Mouse (Mus musculus) ES-CJ7 (cell line): ENCODE results near the gene 4930407I10Rik.

Source experiments
- DNase-seq: peaks from one replicate; pipeline ENCODE4 v3.0.0; 2011; ENCODE audit warnings: low read depth, low spot score

4930407I10Rik gene

DNA sequence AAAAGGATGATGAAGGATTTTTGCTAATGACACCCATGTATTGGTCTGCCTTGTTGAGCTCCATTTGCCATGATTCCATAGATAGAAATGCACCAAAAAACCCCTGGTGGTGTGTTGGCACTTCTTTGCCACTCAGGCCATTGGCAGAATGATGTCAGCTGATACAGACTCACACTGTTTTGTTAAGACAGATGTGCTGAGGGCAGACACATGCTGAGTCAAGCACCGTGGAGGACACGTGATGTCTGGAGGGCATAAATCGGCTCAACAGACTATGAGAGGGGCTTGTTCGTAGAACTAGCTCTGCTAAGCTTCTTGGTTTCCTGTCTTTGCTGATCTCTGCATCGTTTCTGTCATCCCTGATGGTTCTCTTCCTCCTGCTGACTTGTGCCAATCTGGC lies 6.4 kb upstream of the 4930407I10Rik start:
- no peak for DNase-seq

DNA sequence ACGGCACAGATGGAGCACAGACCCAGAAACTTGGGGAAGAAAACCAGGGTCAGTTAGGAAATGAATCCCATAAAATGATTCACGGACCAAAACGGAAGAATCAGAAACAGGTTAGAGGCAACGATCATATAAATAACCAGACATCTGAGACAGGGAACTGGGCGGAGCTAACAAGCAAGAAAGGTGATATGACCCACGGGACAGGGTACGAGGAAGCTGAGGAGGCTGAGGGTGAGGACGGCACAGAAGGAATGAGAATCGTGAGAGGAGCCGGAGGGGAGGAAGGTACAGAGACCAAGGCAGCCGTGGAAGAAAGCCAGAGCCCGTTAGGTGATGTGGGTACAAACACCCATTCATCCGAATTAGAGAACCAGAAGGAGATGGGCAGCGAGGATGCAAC lies 5.0 kb downstream of the 4930407I10Rik start:
- DNase-seq = no peak

DNA sequence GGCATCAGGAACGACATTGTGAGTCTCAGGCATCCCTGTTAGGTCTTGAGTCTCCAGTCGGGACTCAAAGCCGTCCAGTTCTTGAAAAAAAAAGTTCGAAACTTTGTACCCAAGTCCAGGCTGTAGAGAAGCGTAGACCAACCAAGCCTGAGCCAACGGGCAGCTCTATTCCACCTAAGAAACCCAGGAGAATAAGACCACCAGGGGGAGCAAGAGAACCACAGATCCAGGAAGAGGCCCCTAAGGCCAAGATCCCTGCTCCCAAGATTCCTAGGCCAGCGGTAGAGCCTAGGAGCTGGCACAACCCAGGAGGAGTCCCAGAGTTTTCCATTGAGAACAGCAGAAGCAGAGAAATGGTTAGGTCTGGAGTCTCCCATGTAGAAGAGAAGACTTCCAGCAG lies 6.6 kb downstream of the 4930407I10Rik start:
- DNase-seq = peak; percentile 92

DNA sequence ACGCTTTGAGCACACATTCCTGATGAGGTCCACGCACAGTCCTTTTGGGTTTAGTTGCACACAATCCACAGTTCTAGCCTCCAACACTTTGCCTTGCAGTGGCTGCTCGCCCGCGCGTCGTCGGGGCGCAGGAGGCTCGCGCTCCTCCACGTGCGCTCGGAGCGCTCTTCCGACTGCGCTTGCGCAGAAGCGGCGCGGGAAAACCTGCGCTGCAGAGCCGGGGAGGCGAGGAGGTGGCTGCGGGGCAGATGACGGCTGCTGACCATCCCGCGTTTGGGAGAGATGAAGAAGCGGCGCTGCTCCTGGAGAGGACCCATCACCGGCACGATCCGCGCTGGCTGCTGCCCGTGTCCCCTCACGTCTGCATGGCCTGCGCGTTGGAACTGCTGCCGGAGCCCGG lies 10.9 kb downstream of the 4930407I10Rik start, which contains the start of gene Mei1:
Gene Mei1 (plus strand): TSS at position 99 of the 400 bp plus-strand sequence.
- peak; percentile 42 for DNase-seq

DNA sequence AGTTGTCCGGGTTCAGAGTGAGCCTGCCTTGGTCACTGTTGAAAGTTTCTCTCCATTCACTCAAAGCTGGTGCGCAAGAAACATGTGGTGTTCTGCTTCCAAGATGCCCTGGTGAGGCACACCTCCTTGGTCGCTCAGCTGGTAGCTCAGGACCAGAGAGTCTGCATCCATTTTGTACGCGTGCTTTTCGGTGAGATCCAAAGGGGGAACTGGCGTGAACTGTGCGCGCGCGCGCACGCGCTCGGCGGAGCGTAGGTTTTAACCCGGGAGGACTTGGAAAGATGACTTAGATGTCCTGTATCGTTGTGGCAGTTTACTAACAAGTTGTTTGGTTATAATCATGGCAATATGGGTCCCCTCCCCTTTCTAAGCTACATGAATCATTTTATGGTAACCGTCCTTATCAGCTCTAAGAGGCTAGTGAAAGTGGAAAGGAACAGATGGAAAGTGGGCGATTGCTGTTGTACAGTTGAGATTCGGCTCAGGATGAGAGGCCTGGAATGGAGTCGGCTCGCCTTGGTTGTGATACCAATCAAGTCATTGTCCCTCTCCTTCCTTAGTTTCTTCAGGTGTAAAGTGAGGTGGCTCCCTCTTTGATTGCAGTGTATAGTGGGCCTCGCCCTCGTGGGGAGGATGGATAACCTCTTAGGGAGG lies 13.0 kb downstream of the 4930407I10Rik start:
- peak; percentile 55 for DNase-seq

DNA sequence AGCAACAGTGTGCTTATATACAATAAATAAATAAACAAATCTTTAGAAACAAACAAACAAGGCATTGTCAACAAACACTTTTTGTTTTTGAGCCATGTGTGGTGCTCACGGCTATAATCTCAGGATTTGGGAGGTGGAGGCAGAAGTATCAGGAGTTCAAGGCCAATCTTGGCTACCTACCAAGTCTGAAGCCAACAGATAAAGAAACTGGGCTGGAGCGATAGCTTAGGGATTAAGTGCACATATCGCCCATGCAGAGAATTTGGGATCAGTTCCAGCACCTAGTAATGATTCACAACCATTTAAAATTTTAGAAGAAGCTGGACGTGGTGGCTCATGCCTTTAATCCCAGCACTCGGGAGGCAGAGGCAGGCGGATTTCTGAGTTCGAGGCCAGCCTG lies 14.5 kb downstream of the 4930407I10Rik start:
- no peak for DNase-seq

DNA sequence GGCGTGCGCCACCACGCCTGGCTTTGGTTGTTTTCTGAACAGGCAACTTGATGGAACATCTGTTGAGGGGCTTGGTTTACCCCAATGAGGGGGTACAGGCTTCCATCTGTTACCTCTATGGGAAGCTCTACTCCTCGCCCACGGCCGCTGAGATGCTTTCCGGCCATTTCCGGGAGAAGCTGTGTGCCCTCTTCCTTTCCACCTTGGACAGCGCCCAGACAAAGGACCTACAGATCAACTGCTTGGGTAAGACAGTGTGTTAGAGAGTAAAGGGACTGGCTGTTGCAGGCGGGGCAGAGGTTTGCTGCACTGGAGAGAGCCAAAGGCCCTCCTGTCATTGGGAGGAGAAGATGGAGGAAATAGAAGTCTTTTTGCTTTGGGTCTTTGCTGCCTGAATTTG lies 20.9 kb downstream of the 4930407I10Rik start:
- peak; percentile 73 for DNase-seq

DNA sequence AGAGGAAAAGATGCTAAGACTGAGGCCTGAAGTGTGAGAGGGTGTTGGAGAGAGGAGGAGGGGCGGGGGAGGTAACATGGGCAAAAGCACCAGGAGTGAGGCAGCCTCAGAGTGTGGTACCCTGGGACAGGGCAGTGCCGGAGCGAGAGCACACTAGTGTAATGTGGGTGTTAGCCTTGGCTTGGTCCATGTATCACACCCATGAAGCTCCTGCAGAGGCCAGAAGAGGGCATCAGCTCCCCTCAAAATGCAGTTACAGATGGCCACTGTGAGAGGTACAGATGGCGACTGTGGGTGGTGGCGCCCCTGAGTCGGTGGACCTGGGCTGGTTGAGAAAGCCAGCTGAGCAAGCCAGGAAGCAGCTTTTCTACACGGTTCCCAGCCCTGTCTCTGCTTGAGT lies 22.2 kb downstream of the 4930407I10Rik start:
- DNase-seq = peak; percentile 42

DNA sequence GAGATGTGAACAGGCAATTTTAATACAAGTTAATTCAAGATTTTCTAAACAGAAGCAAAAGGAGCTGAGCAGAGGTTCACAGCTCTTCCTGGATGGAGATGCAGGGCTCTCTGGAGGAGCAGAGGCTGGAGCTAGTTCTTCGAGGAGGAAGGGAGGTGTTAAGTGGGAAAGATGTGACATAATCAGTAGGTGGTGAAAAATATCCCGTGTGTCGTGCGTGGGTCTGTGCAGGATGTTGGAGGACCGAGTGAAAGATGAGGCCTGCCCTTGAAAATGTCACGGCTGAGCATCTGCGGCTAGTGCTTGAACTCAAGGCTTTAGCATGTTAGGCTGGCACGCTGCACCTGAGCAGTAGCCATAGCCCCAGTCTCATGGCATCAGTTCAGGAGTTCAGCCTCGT lies 26.7 kb downstream of the 4930407I10Rik start:
- no peak for DNase-seq

DNA sequence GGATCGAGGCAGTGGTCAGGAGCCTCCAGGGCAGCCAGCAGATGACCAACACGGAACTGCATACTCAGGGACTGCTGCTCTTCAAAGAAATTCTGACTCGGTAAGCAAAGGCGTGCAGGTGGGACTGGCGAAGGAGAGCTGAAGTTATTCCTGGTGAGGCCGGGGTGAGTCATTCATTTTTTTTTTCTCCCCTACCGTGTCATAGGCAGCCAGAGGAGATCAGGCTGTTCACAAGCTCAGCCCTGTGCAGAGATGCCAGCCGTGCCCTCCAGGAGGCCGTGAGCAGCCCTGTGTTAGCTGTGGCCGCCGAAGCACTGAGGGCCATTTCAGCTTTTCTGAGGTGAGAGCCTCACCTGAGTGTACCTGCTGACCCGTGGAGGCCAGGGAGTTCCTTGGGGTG lies 27.2 kb downstream of the 4930407I10Rik start:
- no peak for DNase-seq

DNA sequence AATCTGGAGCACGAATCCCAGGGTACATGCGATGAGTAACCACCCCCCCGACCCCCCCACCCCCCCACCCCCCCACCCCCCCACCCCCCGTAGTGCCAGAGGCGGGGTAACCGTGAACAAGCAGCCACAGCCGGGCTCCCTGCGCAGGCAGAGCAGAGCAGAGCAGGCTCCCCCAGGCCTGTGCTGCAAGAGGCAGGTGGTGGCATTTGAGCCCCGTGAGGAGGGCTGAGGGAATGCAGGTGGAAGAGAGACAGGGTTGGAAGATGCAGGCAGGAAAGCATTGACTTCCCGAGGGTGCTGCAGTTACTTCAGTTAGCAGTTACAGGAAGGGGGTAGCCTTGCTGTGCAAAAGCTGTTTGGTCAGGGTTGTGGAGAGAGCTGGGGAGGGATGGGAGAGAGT lies 28.3 kb downstream of the 4930407I10Rik start:
- peak; percentile 65 for DNase-seq

DNA sequence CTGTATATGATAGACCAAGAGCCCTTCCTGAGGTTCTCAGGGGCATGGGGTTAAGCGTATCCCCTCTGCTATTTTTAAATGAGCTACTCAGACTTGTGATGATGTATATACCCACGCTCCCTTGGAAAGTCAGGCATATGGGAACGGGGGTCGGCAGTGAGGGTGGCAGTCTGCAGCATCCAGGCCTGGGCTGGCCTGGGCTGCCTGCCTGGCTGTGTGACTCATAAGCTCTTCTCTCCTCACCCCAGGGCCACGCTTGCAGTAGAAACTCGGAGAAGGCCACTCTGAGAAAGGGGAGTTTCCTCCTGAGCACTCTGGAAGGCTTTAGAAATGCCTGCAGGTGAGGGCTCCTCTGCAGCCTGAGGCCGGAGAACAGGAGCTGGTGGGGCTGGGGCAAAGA lies 32.1 kb downstream of the 4930407I10Rik start:
- no peak for DNase-seq

DNA sequence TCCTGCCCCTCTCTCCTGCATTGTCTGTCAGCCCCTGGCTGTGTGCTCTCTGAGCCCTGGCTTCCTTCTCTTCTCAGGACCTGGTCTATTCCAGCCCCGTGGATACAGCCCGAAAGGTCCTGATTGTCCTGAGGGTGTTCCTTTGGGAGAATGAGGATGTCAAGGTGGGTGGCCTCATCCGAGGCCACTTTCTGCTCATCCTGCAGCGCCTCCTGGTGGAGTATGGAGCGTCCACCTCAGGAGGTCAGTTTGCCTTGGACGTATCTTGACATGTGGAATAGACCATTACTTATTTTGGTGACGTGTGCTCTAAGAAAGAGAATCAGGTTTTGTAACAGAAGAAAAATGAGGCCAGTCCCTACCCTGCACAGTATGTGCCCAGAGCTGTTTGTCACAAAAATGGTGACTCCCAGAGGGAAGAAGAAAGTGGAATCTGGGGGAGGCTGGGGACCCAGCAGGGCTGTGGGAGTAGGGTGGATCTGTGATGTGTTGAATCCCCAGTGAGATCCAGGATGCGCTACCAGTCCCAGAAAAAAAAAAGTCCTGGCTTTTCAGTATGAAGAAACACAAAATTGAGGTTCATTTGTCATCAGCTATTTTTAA lies 48.1 kb downstream of the 4930407I10Rik start:
- DNase-seq = peak; percentile 64
